Comparison of ENCODE assay signal across 20 mouse cellular contexts in genomic region chr13:110928143-110928542, GRCm38 (mm10).
"Had no signal": no experiment of that assay in that cellular context is flagged by ENCODE, and none has a peak within 500 bp of the region (broad histone marks: within the 10 kb centered on the region; RNA-seq: fewer than 3 reads in every experiment).

No protein-coding gene starts in this region.

- ATAC-seq: midbrain, embryonic 13.5 days; midbrain, embryonic 15.5 days had no signal

- H3K9ac ChIP-seq: liver, embryonic 14.5 days; lung, embryonic 14.5 days; midbrain, embryonic 13.5 days; midbrain, embryonic 15.5 days; neural tube, embryonic 13.5 days; neural tube, embryonic 15.5 days; stomach, embryonic 15.5 days had no signal

- H3K4me2 ChIP-seq: lung, embryonic 14.5 days; midbrain, embryonic 11.5 days; midbrain, embryonic 13.5 days; midbrain, embryonic 15.5 days; neural tube, embryonic 13.5 days; neural tube, embryonic 15.5 days; stomach, embryonic 15.5 days had no signal

- H3K36me3 ChIP-seq: midbrain, embryonic 13.5 days; midbrain, embryonic 15.5 days; neural tube, embryonic 13.5 days; neural tube, embryonic 15.5 days; stomach, embryonic 15.5 days had no signal

- H3K27ac ChIP-seq: liver, embryonic 14.5 days; macrophage; midbrain, embryonic 13.5 days; midbrain, embryonic 15.5 days; neural tube, embryonic 13.5 days; neural tube, embryonic 15.5 days; stomach, embryonic 15.5 days; stomach, postnatal 0 days had no signal

- H3K27me3 ChIP-seq: midbrain, embryonic 13.5 days; midbrain, embryonic 15.5 days; neural tube, embryonic 13.5 days; neural tube, embryonic 15.5 days; stomach, embryonic 15.5 days had no signal

- DNase-seq: lung, adult 18-20 months; lung, postnatal 36 days; retina, postnatal 1 day; right cerebral cortex, adult 18-20 months; right cerebral cortex, postnatal 25 days; right cerebral cortex, postnatal 4 days; spleen, adult 18-20 months; thymus, adult 2 months; thymus, postnatal 25 days; thymus, postnatal 4 days had no signal

- H3K9me3 ChIP-seq: midbrain, embryonic 13.5 days; midbrain, embryonic 15.5 days; neural tube, embryonic 13.5 days; neural tube, embryonic 15.5 days; stomach, embryonic 15.5 days had no signal

- H3K4me3 ChIP-seq: midbrain, embryonic 13.5 days; midbrain, embryonic 15.5 days; neural tube, embryonic 13.5 days; neural tube, embryonic 15.5 days; stomach, embryonic 15.5 days had no signal

- H3K4me1 ChIP-seq: midbrain, embryonic 13.5 days; midbrain, embryonic 15.5 days; neural tube, embryonic 13.5 days; neural tube, embryonic 15.5 days; stomach, embryonic 15.5 days had no signal
